In genomic region chr8:40019281-40019943, GRCm38 (mm10) we compare ENCODE assay signal across 13 mouse cellular contexts.
"Had no signal": no experiment of that assay in that cellular context is flagged by ENCODE, and none has a peak within 500 bp of the region (broad histone marks: within the 10 kb centered on the region; RNA-seq: fewer than 3 reads in every experiment).

No protein-coding gene starts in this region.

- H3K27ac ChIP-seq: kidney, embryonic 15.5 days; limb, embryonic 13.5 days; liver, embryonic 14.5 days; midbrain, embryonic 10.5 days; neural tube, embryonic 13.5 days had no signal

- H3K4me2 ChIP-seq: kidney, embryonic 15.5 days; limb, embryonic 13.5 days; neural tube, embryonic 13.5 days had no signal

- ATAC-seq: midbrain, embryonic 16.5 days had no signal

- H3K4me3 ChIP-seq: kidney, embryonic 15.5 days; limb, embryonic 13.5 days; midbrain, embryonic 10.5 days; neural tube, embryonic 13.5 days had no signal

- H3K27me3 ChIP-seq: kidney, embryonic 15.5 days; limb, embryonic 13.5 days; neural tube, embryonic 13.5 days had no signal

- H3K9me3 ChIP-seq: kidney, embryonic 15.5 days; limb, embryonic 13.5 days; midbrain, embryonic 10.5 days; neural tube, embryonic 13.5 days had no signal

- H3K4me1 ChIP-seq: kidney, embryonic 15.5 days; limb, embryonic 13.5 days; midbrain, embryonic 10.5 days; neural tube, embryonic 13.5 days had no signal

- DNase-seq: kidney, postnatal 14 days; left cerebral cortex, postnatal 4 days; lung, adult 18-20 months; lung, postnatal 10 days; lung, postnatal 4 days; retina, postnatal 1 day; thymus, postnatal 4 days had no signal

- H3K9ac ChIP-seq: kidney, embryonic 15.5 days; limb, embryonic 13.5 days; liver, embryonic 14.5 days; neural tube, embryonic 13.5 days had no signal

- H3K36me3 ChIP-seq: kidney, embryonic 15.5 days; limb, embryonic 13.5 days; midbrain, embryonic 10.5 days; neural tube, embryonic 13.5 days had no signal
